Mouse (Mus musculus) erythroid progenitor cell, adult 5-6 weeks (primary cell): Measurements from ENCODE around the gene Map3k12. TPM values are rescaled to one million over a fixed set of nuclear protein-coding genes. Genes with fewer than 3 reads are reported as not detected.

Source experiments
- ATAC-seq: replicated peaks from 2 replicates; pipeline ENCODE4 v1.8.0; 2016; ENCODE audit warnings: moderate number of reproducible peaks, mild to moderate bottlenecking, moderate TSS enrichment, inconsistent platforms; ENCODE audit not compliant: poor library complexity, low FRiP score, severe bottlenecking
- total RNA-seq, 2 experiments: library from RNA; stranded (forward) in 1 of 2; stranded (reverse) in 1 of 2; fragments of 150-400 nt in 1 of 2; fragments of 186-747, 209-891 nt in 1 of 2; gene quantifications; 2 replicates each; pipeline versions ENCODE4 v1.2.3 to v1.2.4; 2015 to 2017; ENCODE audit warnings: low replicate concordance in 2 of 2

The Map3k12 gene
- total RNA-seq (2015; ENCODE audit: low replicate concordance) (0.72 TPM in 1 of 2 replicates, not detected in the other), total RNA-seq (2017; ENCODE audit: low replicate concordance) (2.6 TPM in 1 of 2 replicates, not detected in the other)

GRCm38 (mm10) chr15:102516728-102517404 lies at the start of gene Map3k12:
TSS of gene Map3k12 (minus strand) at chr15:102517064.
- peak; percentile 40 for ATAC-seq

DNA sequence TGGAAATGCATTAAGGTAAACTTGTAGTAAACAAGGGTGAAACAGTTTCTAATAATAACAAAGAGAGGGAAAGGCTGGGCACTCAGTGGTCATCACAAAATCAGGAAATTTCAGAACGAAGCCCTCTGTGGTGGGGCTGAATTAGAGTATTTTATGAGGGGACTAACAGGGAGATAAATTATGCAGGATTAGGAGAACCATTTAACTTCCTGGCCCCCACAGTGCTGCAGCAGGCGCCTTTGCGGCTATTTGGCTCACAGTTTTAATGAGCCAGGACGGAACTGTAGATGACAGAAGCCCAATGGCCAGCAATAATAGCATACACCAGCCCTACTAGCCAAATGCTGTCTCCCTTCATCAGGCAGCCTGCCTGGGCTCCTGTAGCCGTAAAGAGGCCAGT lies 46.8 kb upstream of the Map3k12 start:
- ATAC-seq, result no peak

- ATAC-seq, result no peak
These were observed 46.2 kb upstream of the Map3k12 start for GRCm38 (mm10) chr15:102563061-102563460.

GRCm38 (mm10) chr15:102562491-102562890 lies 45.6 kb upstream of the Map3k12 start:
- ATAC-seq, result no peak

GRCm38 (mm10) chr15:102557580-102557979 lies 40.7 kb upstream of the Map3k12 start:
- ATAC-seq, result no peak

GRCm38 (mm10) chr15:102555581-102555980 lies 38.7 kb upstream of the Map3k12 start:
- ATAC-seq, result no peak

- no peak for ATAC-seq
These were observed 35.7 kb upstream of the Map3k12 start for GRCm38 (mm10) chr15:102552599-102552998.

DNA sequence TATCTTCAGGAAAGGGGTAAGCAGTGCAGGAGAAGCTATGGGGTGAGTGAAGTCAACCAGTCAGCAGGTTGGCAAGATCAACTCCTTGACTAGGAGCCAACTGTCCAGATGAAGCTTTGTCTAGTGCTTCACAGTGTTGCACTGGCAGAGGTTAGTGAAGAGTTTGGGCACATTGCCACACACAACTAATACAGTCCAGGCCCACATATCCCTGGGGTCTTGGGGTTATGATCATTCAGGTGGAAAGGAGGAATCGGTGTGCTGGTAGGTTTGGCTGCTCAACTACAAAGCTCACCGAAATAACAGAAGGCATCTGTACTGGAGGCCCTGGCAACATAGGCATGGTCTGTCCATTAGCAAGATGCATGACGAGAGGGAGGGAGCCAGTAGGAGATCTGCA lies 30.6 kb upstream of the Map3k12 start:
- no peak for ATAC-seq

DNA sequence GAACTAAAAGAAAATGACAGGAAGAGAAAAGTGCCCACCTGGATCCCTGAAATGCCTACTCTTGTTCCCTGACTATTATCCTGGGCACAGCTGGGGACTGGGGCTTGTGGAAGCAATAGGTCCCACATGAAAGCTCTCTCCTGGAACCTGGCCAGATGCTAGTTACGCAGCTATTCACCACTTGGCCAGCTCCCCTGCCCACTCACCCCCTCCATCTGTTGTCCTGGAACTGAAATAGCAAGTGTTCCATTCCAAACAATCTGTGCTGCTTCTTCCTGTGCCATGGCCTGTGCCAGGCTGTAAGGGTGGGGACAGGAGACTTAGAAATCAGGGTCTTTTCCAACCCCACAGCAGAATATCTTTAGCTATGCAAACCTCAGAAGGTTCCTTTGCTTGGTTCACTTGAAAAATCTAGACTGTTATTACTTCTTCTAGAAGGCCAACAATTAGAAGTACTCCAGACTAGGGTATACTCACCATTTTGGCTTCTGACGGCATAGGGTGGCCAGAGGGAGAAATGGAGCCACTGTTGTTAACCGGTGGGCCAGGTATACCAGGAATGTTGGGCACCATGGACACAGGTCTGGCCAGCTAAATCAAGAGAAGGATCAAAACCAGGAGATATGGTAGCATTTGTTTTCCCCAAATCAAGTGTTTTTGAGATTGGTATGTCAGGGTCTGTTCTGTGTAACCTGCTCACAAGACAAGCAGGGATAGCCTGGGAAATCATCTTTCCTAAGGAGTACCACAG lies 30.0 kb upstream of the Map3k12 start:
- ATAC-seq, result no peak

DNA sequence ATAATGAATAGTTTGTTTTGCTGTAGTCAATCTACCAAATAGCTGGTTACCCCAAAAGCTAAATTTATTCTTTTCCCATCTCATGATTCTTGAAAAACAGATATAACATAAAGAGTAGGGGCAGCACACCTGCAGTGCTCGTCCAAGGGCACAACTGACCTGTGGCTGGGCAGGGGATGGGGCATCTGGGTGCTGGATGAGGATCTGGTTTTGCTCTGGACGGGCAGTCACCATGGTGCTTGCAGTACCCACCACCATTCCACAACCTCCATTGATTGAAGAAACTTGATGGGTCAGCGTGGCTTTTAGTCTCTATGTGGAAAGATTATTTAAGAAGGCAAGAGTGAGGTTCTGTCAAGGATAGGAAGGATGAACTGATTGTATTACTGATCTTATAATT lies 29.4 kb upstream of the Map3k12 start:
- no peak for ATAC-seq

GRCm38 (mm10) chr15:102544801-102545200 lies 27.9 kb upstream of the Map3k12 start:
- no peak for ATAC-seq

DNA sequence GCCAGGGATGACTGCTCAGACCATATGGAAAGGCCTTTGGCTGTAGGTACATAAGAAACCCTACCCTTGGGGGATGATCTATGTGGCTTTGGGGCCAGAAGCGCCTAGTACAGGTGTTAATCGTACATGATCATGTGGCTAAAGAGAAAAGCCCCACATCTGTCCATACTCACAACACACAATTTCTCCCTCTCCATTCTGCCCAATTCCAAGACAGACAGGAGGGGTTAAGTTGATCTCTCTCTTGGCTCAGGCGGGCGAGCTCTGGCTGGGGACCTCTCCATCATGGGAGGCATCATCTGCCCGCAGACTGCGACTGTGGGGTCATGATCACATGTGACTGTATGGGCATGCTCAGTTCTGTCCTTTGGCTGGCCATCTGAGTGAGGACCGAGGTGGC lies 17.1 kb upstream of the Map3k12 start:
- ATAC-seq, result no peak

DNA sequence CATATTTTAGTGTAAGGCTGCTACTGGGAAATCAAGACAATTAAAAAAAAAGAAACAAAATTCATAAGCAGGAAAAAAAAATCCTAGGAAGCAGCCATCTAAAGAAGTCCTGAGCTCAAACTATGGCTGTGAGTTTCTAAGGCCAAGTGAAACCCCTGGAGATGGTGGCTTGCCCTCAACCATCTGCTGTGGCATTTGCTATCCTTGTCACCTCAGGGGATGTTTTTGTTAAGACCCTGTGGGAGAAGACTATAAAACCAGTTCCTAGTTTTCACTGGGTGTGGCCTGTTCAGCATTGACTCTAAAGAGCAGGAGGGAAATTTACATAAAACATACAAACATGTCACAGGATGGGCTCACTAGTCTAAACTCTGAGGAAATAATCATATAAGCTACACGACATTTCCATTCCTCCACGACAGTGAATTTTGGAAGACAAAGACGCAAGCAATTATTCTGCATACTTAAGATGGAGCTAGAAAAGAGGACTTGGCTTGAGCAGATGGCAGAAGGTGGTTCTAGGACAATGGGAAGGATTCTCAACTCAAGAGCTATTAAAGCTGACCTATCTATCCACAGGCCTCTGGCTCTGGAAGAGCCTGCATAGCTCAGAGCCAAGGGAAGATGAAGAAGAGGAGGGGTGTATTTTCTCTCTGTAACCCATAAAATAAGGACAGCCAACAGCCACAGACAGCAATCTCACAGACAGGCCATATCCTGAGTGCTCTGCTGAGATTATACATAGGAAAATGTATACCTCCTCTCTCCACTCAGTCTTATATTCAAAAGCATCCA lies 15.4 kb upstream of the Map3k12 start:
- ATAC-seq, result no peak

- no peak for ATAC-seq
These were observed 14.7 kb upstream of the Map3k12 start for GRCm38 (mm10) chr15:102531586-102531985.

DNA sequence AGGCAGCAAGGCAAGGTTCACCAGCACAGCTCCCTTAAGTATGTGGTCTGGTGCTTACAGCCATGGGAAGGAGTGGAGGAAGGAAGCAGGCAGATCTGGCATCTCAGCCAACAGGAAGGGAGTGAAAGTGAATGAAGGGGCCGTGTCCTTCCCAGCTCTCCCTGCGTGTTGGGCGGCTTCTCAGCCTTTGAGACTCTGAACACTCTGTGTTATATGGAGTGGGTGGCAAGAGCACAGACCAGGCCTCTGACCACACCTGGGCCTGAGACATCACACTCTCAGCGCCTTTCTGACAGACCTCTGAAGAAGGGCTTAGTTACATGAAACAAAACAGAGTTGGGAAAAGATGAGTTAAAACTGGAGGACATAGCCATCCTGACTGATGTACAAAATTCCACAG lies 13.7 kb upstream of the Map3k12 start:
- ATAC-seq, result no peak

GRCm38 (mm10) chr15:102528396-102528795 lies 11.5 kb upstream of the Map3k12 start:
- no peak for ATAC-seq

DNA sequence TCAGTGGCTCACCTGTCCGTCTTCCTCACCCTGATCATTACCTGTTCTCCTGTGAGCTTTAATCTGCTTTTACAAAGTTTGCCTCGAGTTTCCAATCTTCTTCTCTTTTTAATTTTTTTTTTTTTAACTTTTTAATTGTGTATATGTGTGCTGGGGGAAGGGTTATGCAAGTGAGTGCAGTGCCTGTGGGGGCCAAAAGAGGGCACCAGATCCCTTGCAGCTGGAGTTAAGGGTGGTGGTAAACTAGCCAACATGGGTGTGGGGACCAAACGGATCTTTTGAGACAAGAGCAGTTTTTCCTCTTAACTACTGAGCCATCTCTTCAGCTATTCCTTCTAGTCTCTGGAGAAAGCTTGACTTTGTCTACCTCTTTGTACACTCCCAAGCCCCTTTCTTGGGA lies 11.1 kb upstream of the Map3k12 start:
- no peak for ATAC-seq

DNA sequence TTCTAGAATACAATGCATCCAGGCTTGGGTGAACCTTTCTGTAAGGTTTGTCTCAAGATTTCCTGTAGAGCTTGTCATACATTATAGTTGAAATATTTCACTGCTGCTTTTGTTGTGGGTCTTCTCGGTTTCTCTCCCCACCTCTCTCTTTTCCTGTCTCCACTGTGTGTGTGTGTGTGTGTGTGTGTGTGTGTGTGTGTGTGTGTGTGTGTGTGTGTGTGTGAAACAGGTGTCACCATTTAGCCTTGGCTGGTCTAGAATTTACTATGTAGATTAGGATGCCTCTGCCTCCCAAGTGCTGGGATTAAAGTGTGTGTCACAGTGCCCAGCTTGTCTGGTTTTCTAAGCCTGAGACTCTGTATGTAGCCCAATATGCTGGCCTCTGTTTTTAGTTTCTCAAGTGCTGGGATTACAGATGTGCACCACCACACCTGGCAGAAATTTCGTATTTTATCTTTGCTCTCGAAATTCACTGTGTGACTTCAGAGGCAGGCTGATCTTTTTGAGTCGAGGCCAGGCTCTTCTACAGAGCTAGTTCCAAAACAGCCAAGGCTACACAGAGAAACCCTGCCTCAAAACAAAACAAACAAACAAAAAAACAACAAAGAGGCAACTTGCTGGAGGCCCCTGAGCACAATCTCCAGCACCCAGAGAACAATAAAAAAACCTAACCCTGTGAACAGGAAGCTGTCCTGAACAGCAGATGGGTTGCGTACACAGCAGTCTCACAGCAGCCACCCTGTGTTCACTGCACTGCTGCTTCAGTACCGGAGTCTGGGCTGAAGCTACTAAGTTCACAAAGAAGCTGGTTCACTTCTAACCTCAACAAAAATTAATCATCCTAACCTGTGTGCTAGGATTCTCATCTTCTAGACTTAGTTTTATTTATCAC lies 9.5 kb upstream of the Map3k12 start:
- no peak for ATAC-seq

DNA sequence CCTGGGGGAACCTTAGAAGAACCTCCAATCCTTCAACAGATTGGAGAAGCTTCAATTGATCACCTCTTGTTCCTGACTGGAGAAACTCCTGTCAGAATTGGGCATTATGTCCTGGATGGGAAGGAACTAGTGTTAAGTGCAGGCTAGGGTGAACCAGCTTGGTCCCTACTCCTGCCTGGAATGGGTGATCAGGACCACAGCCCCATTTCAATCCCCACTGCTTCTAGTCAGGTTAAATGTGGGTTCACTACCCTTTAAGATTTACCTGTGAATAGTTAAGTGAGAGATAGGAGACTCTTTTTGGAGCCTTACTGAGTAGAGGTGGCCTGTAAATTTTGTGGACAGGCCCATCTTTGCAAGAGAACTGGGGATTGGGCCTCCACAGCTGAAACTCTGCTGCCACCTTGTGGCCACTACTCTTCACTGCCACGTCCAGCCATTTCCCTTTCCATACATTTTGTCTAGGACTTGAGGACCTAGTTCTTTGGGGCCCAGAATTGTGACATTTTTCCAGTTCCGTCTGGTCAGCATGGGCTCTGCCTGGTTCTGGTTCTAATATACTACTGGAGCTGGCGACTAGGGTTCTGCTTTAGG lies 8.1 kb upstream of the Map3k12 start, which contains the start of gene Npff:
Gene Npff, minus strand, starts transcription at position 51 of the 594 bp plus-strand sequence.
- peak; percentile 73 for ATAC-seq
